Mouse (Mus musculus) stomach, embryonic 15.5 days (tissue): ENCODE results near the gene Stac2. TPM values are rescaled to one million over a fixed set of nuclear protein-coding genes. Genes with fewer than 3 reads are reported as not detected.

Source experiments
- ATAC-seq: fragments of 200-750 bp; cut with Nextera tagmentation; 2 replicates; pipeline ENCODE4 v1.8.0; 2017; ENCODE audit warnings: low read depth, moderate number of reproducible peaks, moderate TSS enrichment; ENCODE audit not compliant: insufficient read depth, low FRiP score
- H3K27ac ChIP-seq: fragments of 300-500 bp; sonication (generic); 2 replicates; pipeline ENCODE4 v1.5.1; 2015; ENCODE audit warnings: mild to moderate bottlenecking, inconsistent platforms
- H3K27me3 ChIP-seq: fragments of 300-500 bp; sonication (generic); replicated peaks from 2 replicates; pipeline ENCODE4 v1.6.1; 2015; ENCODE audit warnings: inconsistent platforms
- H3K36me3 ChIP-seq: fragments of 300-500 bp; sonication (generic); 2 replicates; pipeline ENCODE4 v1.6.1; 2015; ENCODE audit warnings: inconsistent platforms
- H3K4me1 ChIP-seq: fragments of 300-500 bp; sonication (generic); 2 replicates; pipeline ENCODE4 v1.6.1; 2015; ENCODE audit warnings: inconsistent platforms
- H3K4me2 ChIP-seq: fragments of 300-500 bp; sonication (generic); 2 replicates; pipeline ENCODE4 v1.6.1; 2015; ENCODE audit warnings: mild to moderate bottlenecking, inconsistent platforms
- H3K4me3 ChIP-seq: fragments of 300-500 bp; sonication (generic); replicated peaks from 2 replicates; pipeline ENCODE4 v1.5.1; 2015; ENCODE audit warnings: inconsistent platforms
- H3K9ac ChIP-seq: fragments of 300-500 bp; sonication (generic); 2 replicates; pipeline ENCODE4 v1.6.1; 2015; ENCODE audit warnings: inconsistent platforms
- H3K9me3 ChIP-seq: fragments of 300-500 bp; sonication (generic); 2 replicates; pipeline ENCODE4 v1.6.1; 2016; ENCODE audit warnings: inconsistent platforms
- WGBS: fragments of 180-500 bp; shearing (Covaris S2); methylation state at CpG from one replicate; pipeline ENCODE4 v1.1.7; 2015; 5-methylcytosine and 5-hydroxymethylcytosine counted together
- polyA plus RNA-seq: library from polyadenylated mRNA; unstranded; fragments of >200 nt; fragmentation: Nextera tagmentation; extraction: Ambion mirVana; gene quantifications from 2 replicates; pipeline ENCODE4 v1.2.1, GENCODE M21; 2015

The Stac2 gene
- polyA plus RNA-seq, 1 experiment from 2014 or later, result 0.41 TPM

GRCm38 (mm10) chr11:98049672-98050519 lies 3.4 kb downstream of the Stac2 start:
- 59% methylated on average over 14 of the region's 14 CpGs for WGBS
- no peak overlapping the region for H3K4me3 ChIP-seq
- H3K4me2 ChIP-seq, result no peak overlapping the region
- H3K9me3 ChIP-seq, result no peaks in the 10 kb centered on the region
- peaks cover 20% of the 10 kb centered on the region for H3K4me1 ChIP-seq
- no peak for ATAC-seq
- H3K9ac ChIP-seq, result no peak overlapping the region
- H3K27me3 ChIP-seq, result peaks cover 46% of the 10 kb centered on the region
- no peak overlapping the region for H3K27ac ChIP-seq
- no peaks in the 10 kb centered on the region for H3K36me3 ChIP-seq

- Histone ChIP-seq H3K27me3 (peaks cover 34% of the 10 kb centered on the region), H3K27ac (no peak overlapping the region), H3K4me2 (no peak overlapping the region), H3K9me3 (no peaks in the 10 kb centered on the region), H3K4me1 (peaks cover 8% of the 10 kb centered on the region), H3K36me3 (no peaks in the 10 kb centered on the region), H3K4me3 (no peak overlapping the region), H3K9ac (no peak overlapping the region)
- no peak for ATAC-seq
- WGBS, result 70% methylated on average over 4 of the region's 4 CpGs
These were observed 5.5 kb downstream of the Stac2 start for GRCm38 (mm10) chr11:98047745-98048144.

- no peak overlapping the region for H3K4me3 ChIP-seq
- H3K9ac ChIP-seq, result no peak overlapping the region
- H3K4me2 ChIP-seq, result no peak overlapping the region
- no peaks in the 10 kb centered on the region for H3K9me3 ChIP-seq
- no peaks in the 10 kb centered on the region for H3K36me3 ChIP-seq
- no peaks in the 10 kb centered on the region; the same call in 1 of the 2 replicates for H3K4me1 ChIP-seq
- 54% methylated on average over 1 of the region's 1 CpGs for WGBS
- ATAC-seq, result no peak
- H3K27ac ChIP-seq, result no peak overlapping the region
- peaks cover 23% of the 10 kb centered on the region for H3K27me3 ChIP-seq
These were observed 6.8 kb downstream of the Stac2 start for GRCm38 (mm10) chr11:98046466-98046865.

GRCm38 (mm10) chr11:98045596-98045995 lies 7.7 kb downstream of the Stac2 start:
- WGBS, result 66% methylated on average over 4 of the region's 4 CpGs
- ATAC-seq, result no peak

GRCm38 (mm10) chr11:98044074-98044473 lies 9.2 kb downstream of the Stac2 start:
- no peak for ATAC-seq
- Histone ChIP-seq H3K4me3 (no peak overlapping the region), H3K9me3 (no peaks in the 10 kb centered on the region), H3K4me1 (no peaks in the 10 kb centered on the region), H3K27me3 (peaks cover 4% of the 10 kb centered on the region), H3K36me3 (no peaks in the 10 kb centered on the region), H3K9ac (no peak overlapping the region), H3K27ac (no peak overlapping the region), H3K4me2 (no peak overlapping the region)
- 58% methylated on average over 5 of the region's 5 CpGs for WGBS

More at GRCm38 (mm10) chr11:98045596-98045995, 7.7 kb downstream of the Stac2 start:
- H3K27ac ChIP-seq, result no peak overlapping the region
- H3K4me3 ChIP-seq, result no peak overlapping the region
- no peaks in the 10 kb centered on the region for H3K36me3 ChIP-seq
- no peaks in the 10 kb centered on the region for H3K9me3 ChIP-seq
- peaks cover 14% of the 10 kb centered on the region for H3K27me3 ChIP-seq
- no peaks in the 10 kb centered on the region for H3K4me1 ChIP-seq
- no peak overlapping the region for H3K9ac ChIP-seq
- H3K4me2 ChIP-seq, result no peak overlapping the region

- Histone ChIP-seq H3K4me3 (no peak overlapping the region), H3K4me2 (no peak overlapping the region), H3K27me3 (peaks cover 4% of the 10 kb centered on the region; the same call in 1 of the 2 replicates), H3K27ac (no peak overlapping the region), H3K9me3 (no peaks in the 10 kb centered on the region), H3K4me1 (no peaks in the 10 kb centered on the region), H3K36me3 (no peaks in the 10 kb centered on the region), H3K9ac (no peak overlapping the region)
- 80% methylated on average over 6 of the region's 6 CpGs for WGBS
- no peak for ATAC-seq
These were observed 10.5 kb downstream of the Stac2 start for GRCm38 (mm10) chr11:98042741-98043140.

GRCm38 (mm10) chr11:98040975-98041374 lies 12.3 kb downstream of the Stac2 start:
- Histone ChIP-seq H3K27ac (no peak overlapping the region), H3K27me3 (peaks cover 14% of the 10 kb centered on the region; the same call in 1 of the 2 replicates), H3K4me3 (no peak overlapping the region), H3K4me2 (no peak overlapping the region), H3K36me3 (no peaks in the 10 kb centered on the region), H3K9ac (no peak overlapping the region), H3K9me3 (no peaks in the 10 kb centered on the region), H3K4me1 (peaks cover 4% of the 10 kb centered on the region)
- no peak for ATAC-seq
- WGBS, result 79% methylated on average over 8 of the region's 8 CpGs

- no peak overlapping the region for H3K4me2 ChIP-seq
- ATAC-seq, result no peak
- H3K36me3 ChIP-seq, result no peaks in the 10 kb centered on the region
- WGBS, result 64% methylated on average over 14 of the region's 14 CpGs
- H3K4me3 ChIP-seq, result no peak overlapping the region
- H3K27ac ChIP-seq, result no peak overlapping the region
- H3K27me3 ChIP-seq, result peaks cover 17% of the 10 kb centered on the region; the same call in 1 of the 2 replicates
- peaks cover 14% of the 10 kb centered on the region for H3K4me1 ChIP-seq
- H3K9ac ChIP-seq, result no peak overlapping the region
- H3K9me3 ChIP-seq, result no peaks in the 10 kb centered on the region
These were observed 15.4 kb downstream of the Stac2 start for GRCm38 (mm10) chr11:98037871-98038270.

GRCm38 (mm10) chr11:98035977-98036377 lies 17.3 kb downstream of the Stac2 start:
- Histone ChIP-seq H3K4me3 (peak overlapping the region; percentile 32), H3K9me3 (no peaks in the 10 kb centered on the region), H3K4me1 (peaks cover 14% of the 10 kb centered on the region), H3K27ac (no peak overlapping the region), H3K9ac (no peak overlapping the region), H3K36me3 (peaks cover 4% of the 10 kb centered on the region), H3K4me2 (peak overlapping the region; percentile 66), H3K27me3 (peaks cover 17% of the 10 kb centered on the region; the same call in 1 of the 2 replicates)
- WGBS, result 1% methylated on average over 25 of the region's 27 CpGs
- ATAC-seq, result peak; percentile 45; the same call in 1 of the 2 replicates

- Histone ChIP-seq H3K4me3 (no peak overlapping the region), H3K27me3 (peaks cover 17% of the 10 kb centered on the region; the same call in 1 of the 2 replicates), H3K27ac (no peak overlapping the region), H3K4me1 (peaks cover 14% of the 10 kb centered on the region), H3K4me2 (no peak overlapping the region), H3K36me3 (peaks cover 14% of the 10 kb centered on the region), H3K9me3 (no peaks in the 10 kb centered on the region), H3K9ac (no peak overlapping the region)
- 45% methylated on average over 4 of the region's 4 CpGs for WGBS
- no peak for ATAC-seq
These were observed 18.4 kb downstream of the Stac2 start for GRCm38 (mm10) chr11:98034840-98035239.

GRCm38 (mm10) chr11:98034061-98034460 lies 19.2 kb downstream of the Stac2 start:
- Histone ChIP-seq H3K36me3 (peaks cover 22% of the 10 kb centered on the region), H3K4me2 (no peak overlapping the region), H3K4me3 (no peak overlapping the region), H3K9me3 (no peaks in the 10 kb centered on the region), H3K4me1 (peaks cover 14% of the 10 kb centered on the region), H3K9ac (no peak overlapping the region), H3K27me3 (peaks cover 17% of the 10 kb centered on the region; the same call in 1 of the 2 replicates), H3K27ac (no peak overlapping the region)
- WGBS, result 70% methylated on average over 5 of the region's 5 CpGs
- no peak for ATAC-seq

GRCm38 (mm10) chr11:98031443-98031770 lies 21.9 kb downstream of the Stac2 start:
- peaks cover 6% of the 10 kb centered on the region; the same call in 1 of the 2 replicates for H3K27me3 ChIP-seq
- peaks cover 14% of the 10 kb centered on the region for H3K4me1 ChIP-seq
- no peak overlapping the region for H3K4me2 ChIP-seq
- H3K9me3 ChIP-seq, result no peaks in the 10 kb centered on the region
- WGBS, result 6% methylated on average over 5 of the region's 5 CpGs
- ATAC-seq, result no peak
- H3K27ac ChIP-seq, result no peak overlapping the region; the same call in 1 of the 2 replicates
- peaks cover 30% of the 10 kb centered on the region for H3K36me3 ChIP-seq
- no peak overlapping the region for H3K9ac ChIP-seq
- no peak overlapping the region for H3K4me3 ChIP-seq
